Mouse (Mus musculus) layer of hippocampus, postnatal 14 days (tissue): ENCODE data around the gene Ltc4s. TPM values are rescaled to one million over a fixed set of nuclear protein-coding genes. Genes with fewer than 3 reads are reported as not detected.

ENCODE experiments used
- DNase-seq, 2 experiments: peaks; one replicate each; pipeline ENCODE4 v3.0.0; 2021 to 2022; ENCODE audit warnings: low spot score in 2 of 2, mixed read lengths in 1 of 2
- microRNA-seq, 2 experiments: library from miRNA; unstranded; fragments of <30 nt; microRNA quantifications; one replicate each; pipeline ENCODE4 v1.2.0; 2021
- total RNA-seq, 2 experiments: library from RNA; stranded (reverse); gene quantifications; 2 replicates each; pipeline ENCODE4 v1.2.3; 2021

The Ltc4s gene
- total RNA-seq, 2 experiments from 2014 or later = 13.1 to 13.8 TPM

DNA sequence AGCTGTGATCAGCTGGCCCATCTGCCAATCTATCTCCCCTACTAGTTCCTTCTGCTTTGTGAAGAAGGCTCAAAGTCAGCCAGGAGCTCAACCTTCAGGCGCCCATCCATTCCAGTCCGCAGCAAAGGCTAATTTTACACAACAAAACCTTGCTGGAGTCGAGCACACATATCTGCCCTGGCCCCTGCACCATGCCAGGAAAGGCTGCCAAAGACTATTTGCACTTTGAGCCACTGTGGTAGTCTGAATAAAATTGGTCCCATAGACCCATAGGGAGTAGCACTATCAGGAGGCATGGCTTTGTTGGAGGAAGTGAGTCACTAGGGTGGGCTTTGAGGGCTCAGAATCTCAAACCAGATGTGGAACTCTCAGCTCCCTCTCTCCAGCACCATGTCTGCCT lies 33.0 kb downstream of the Ltc4s start:
- no peak for DNase-seq

DNA sequence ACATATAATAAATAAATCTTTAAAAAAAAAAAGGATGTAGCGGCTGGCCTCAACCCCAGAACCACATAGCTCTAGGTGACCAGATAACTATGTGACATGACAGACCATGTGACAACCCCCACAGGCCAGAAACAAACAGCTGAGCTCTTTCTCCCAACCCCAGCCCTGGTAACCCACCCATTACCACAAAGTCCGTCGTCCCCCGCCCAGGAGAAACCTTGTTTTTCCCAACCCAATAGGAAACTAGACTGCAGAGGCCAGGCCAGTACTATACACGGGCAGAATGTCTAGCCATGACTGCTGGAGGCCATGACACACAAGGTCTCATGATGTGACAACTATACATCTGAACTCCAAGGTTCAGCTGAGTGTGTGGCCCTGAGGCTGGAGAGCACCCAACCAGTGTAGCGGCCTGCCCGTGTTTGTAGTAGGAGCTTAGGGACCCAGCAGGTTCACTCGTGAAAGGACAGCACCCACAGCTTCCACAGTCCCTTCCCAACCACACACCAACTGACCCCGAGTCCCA lies 35.1 kb downstream of the Ltc4s start:
- no peak for DNase-seq

DNA sequence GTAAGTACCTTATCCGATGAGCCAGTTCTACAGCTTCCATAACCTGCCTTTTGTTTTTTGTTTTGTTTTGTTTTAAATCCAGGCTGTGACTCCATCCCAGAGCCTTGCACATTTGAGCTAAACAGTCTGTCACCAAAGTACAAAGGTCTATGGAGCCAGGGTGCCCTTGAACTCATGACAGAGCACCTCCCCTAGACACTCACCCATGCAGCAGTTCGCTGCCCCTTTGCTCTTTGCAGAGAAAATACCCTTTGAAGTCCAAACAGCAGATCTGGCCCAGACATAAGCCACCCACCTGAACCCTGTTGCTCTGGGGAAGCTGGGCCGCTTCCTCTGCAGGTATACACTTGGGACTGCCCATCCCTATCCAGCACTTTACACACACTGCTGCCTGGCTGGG lies 36.8 kb downstream of the Ltc4s start:
- no peak for DNase-seq

DNA sequence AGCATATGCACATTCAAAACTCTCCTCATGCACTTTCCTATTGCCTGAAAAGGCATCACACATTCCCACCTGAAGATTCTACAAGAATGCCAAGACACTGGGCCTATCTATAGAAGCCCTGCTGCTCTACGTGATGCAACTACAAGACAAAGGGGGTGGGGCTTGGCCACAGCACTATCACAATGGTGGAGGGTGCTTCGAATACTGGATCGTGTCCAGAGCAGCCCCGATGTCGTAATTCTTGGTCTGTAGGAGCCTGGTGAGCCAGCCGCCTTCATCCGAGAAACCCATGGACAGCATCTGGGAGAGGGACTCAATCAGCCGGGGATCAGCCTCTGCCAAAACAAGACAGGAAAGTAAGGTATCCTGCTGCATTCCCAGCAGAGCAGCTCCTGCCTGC lies 37.8 kb downstream of the Ltc4s start:
- DNase-seq = no peak

DNA sequence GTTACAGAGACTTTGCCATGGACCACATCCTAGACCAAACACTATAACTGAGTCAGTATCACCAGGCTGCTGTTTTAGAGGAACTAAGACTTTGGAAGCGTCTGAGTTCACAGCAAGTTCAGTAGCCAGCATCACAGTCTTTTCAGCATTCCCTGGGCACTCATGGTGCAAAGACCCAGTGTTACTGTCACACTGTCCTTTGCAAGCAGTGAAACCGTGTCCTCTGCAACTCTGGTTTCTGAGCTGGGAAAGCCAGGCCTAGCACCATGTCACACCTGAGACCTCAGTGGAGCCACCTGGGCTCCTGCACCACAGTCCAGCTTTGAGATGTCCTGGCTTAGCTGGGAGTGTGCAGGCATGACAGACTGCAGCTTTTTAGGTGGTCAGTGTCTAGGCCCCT lies 39.5 kb downstream of the Ltc4s start:
- DNase-seq = no peak

DNA sequence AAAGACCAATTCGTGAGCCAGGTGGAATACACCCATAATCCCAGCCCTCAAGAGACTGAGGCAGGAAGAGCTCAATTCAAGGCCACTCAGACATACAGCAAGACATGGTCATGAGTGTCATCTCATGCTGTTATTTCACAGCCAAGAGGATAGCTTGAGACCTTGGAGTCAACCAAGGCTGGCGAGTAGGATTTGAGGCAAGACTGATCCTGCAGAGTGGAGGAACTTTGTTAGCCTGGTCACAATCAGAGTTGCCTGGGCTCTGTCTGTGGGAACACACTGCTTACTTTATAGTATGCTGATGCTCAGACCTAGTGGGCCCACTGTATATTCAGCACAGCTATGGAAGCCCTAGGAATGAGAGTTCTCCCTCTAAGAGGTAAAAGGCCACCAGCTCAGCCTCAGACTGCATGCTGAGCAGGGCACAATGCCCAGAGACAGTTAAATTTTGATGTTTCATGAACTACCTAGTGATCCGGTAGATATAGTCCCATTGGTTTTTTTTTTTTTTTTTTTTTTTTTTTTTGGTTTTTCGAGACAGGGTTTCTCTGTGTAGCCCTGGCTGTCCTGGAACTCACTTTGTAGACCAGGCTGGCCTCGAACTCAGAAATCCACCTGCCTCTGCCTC lies 40.1 kb downstream of the Ltc4s start:
- DNase-seq = no peak

DNA sequence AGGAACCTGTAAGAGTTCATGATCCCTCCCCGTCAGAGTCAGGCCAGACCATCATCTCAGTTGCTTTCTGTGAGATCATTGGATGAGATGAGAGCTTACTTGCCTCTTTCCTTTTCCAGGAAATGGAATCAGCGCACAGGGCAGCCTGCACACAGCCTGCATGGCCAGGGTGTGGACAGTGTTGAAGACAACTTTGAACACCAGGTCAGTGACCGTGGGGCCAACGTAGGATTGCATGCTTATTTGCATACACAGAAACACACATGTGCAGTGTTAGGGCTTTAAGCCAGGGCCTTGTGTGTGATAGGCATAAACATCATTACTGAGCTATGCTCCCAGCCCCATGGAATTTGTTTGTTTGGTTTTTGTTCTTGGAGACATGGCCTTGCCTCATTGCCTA lies 40.9 kb downstream of the Ltc4s start:
- DNase-seq = no peak

DNA sequence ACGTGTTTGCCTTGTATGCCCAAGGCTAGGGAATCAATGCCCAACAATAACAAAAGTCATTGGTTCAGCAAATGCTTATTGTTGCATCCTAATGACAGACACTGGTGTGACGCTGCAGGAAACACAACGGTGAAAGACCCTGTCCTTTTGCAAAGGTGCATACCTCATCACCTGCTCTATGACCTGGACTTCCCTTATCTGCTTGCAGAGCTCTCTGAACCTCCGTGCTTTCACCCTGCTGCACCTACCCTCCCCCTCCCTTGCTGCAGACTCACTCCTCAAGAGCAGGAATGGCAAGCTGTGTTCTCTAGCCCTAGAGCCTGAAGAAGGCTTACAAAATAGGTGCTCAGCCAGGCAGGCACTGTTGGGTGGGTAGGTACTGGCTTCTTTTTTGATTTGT lies 43.6 kb downstream of the Ltc4s start:
- no peak for DNase-seq

DNA sequence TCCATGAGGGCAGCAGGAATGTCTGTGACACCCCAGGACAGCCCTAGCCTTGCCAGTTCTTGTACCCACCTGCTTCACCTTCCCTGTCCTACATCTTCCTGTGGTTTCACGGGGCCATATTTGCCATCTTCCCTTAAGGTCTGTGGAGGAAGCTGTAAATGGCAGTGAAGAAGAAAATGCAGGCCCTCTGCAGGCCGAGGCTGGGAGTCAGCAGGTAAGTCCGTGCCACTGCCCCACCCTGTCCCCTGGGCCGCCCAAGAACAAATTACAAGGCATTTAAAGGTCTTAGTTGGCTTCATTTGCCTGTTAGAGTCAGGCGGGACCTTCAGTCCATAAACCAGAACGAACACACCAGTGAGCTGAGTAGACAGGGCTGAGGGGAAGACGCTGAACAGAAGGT lies 44.3 kb downstream of the Ltc4s start:
- no peak for DNase-seq

DNA sequence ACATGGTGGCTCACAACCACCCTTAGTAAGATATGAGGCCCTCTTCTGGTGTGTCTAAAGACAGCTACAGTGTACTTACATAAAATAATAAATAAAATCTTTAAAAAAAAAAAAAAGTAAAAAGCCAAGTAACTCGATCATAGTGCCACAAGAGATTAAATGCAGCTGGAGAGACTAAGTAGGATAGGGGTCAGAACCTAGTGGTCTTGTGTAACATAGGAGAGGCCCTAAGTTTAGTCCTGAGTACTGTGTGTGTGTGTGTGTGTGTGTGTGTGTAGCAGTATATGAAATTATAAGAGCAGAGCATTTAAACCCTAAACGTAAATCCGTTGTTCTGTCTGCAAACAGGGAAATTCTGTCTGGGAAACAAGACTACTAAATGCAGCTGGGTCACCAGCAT lies 46.1 kb downstream of the Ltc4s start:
- no peak for DNase-seq

DNA sequence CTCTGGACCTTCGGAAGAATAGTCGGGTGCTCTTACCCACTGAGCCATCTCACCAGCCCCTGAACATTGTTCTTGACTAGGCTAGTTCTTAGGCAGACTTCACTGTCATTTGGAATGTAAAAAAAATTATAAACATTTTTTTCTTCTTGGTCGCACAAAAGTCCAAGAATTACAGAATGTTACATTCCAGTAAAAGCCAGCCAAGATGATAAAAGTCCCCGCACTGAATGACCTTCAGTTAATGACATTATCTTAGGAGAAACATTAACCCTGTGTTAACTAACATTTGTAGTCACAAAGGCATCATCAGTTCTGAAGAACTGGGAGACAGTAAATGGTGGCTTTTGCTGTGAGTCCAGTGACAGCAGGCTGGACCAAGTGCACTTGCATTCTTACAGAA lies 48.1 kb downstream of the Ltc4s start:
- no peak for DNase-seq

DNA sequence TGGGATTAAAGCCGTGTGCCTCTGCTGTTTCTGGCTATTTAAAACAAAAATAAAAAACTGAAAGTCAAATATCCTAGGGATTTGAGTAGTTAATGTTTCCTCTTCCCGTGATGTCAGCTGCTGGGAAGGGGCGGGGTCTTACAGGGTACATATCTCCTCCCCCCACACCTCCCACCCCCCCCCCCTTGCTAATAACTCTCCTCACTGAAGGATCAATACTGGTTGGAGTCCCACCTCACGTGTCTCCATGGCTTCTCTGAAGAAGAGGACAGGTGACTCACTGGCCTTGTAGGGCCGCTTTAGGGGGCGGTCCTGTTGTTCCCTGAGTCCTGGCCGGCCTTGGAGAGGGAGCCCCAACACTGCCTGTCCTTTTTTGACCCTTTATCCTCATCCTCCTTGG lies 49.7 kb downstream of the Ltc4s start:
- DNase-seq = no peak

Small RNAs within 50 kb of the gene (microRNA-seq; reads per million reads assigned to microRNA genes)
- 0.85 to 1.6 reads per million in 2 experiments for gene Mir6919

Other genes starting within 250 kb of the Ltc4s start
- 10 to 100 TPM; 80.9 to 83.4 TPM for gene Rnf130, start 213.3 kb downstream of the Ltc4s start, total RNA-seq
- gene Tbc1d9b, start 107.2 kb downstream of the Ltc4s start, total RNA-seq = 100 to 1,000 TPM; 104 to 105 TPM
- 10 to 100 TPM; 15.3 to 17.7 TPM for gene Mrnip, start 64.2 kb downstream of the Ltc4s start, total RNA-seq
- 100 to 1,000 TPM; 343 to 377 TPM for gene Sqstm1, start 27.8 kb downstream of the Ltc4s start, total RNA-seq
- 100 to 1,000 TPM; 166 to 175 TPM for gene Mgat4b, start 27.7 kb downstream of the Ltc4s start, total RNA-seq
- 10 to 100 TPM in 1 of 2 experiments, 1 to 10 TPM in 1; 9.6 to 10.5 TPM for gene Maml1, start 53.7 kb upstream of the Ltc4s start, total RNA-seq
- 100 to 1,000 TPM; 424 to 458 TPM for gene Canx, start 87.1 kb upstream of the Ltc4s start, total RNA-seq
- gene Cby3, start 115.8 kb upstream of the Ltc4s start, total RNA-seq = not detected
- gene Hnrnph1, start 138.4 kb upstream of the Ltc4s start, total RNA-seq = 100 to 1,000 TPM; 235 to 246 TPM
- gene Rufy1, start 192.5 kb upstream of the Ltc4s start, total RNA-seq = 10 to 100 TPM; 22.8 to 24.4 TPM